Mouse (Mus musculus): ENCODE data around the gene Kif19a. TPM values are rescaled to one million over a fixed set of nuclear protein-coding genes. Genes with fewer than 3 reads are reported as not detected.

The Kif19a gene
- polyA plus RNA-seq, 1 experiment: 5.5 TPM

DNA sequence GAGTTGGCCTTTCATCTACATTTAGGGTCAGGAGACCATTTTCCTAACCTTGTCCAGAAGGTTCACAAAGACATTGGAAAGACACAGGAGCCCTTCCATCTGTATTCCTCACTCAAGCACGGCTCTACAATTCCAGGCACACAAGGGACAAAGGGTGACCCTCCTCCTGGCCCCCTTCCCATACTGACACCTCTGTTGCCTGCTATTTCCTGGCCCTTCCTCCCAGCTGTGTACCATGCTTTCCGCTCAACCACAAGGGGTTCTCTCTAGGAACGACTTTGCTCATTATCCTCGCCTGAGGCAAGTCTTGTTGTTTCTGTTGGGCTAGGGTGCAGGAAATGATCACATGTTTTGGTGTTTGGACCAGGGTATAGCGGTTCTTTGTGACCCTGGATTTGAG is 36.9 kb upstream of the Kif19a start:
- Histone ChIP-seq H3K4me3 (ENCODE audit: insufficient read depth, low read length) (no peak overlapping the region), H3K27ac (ENCODE audit: insufficient read depth, low read length) (no peak overlapping the region), H3K4me1 (ENCODE audit: control insufficient read depth, insufficient read depth, low read length) (peaks cover 3% of the 10 kb centered on the region)
- TF ChIP-seq CTCF (IDR thresholded peaks at IDR 0.05; ENCODE audit: extremely low read depth, insufficient read depth, low read length): no peak
- TF ChIP-seq POLR2A (IDR thresholded peaks at IDR 0.05; ENCODE audit: extremely low read depth, insufficient read depth, low read length): no peak

DNA sequence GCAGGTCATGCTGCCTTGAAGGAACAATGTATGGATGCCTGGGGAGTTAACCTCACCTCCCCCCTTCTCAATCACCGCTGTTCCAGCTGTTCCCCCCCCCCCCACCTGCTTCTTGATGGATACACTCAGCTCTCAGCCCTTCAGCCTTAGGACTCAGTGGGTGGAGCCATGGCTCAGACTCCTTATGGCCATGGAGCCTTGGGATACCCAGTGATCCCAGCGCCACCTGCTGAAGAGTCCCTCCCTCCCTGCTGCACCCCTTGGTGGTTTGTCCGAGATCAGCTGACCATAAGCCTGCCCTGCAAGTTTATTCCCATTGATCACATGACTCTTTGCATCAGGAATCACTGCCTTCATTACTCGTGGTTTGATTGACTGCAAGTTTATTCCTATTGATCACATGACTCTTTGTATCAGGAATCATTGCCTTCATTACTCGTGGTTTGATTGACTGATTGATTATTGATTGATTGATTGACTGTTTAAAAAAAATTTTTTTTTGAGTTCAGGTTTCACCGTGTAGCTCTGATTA is 35.3 kb upstream of the Kif19a start:
- Histone ChIP-seq H3K27ac (ENCODE audit: insufficient read depth, low read length) (no peak overlapping the region), H3K4me3 (ENCODE audit: insufficient read depth, low read length) (no peak overlapping the region), H3K4me1 (ENCODE audit: control insufficient read depth, insufficient read depth, low read length) (peaks cover 3% of the 10 kb centered on the region)
- no peak for TF ChIP-seq CTCF (IDR thresholded peaks at IDR 0.05; ENCODE audit: extremely low read depth, insufficient read depth, low read length)

DNA sequence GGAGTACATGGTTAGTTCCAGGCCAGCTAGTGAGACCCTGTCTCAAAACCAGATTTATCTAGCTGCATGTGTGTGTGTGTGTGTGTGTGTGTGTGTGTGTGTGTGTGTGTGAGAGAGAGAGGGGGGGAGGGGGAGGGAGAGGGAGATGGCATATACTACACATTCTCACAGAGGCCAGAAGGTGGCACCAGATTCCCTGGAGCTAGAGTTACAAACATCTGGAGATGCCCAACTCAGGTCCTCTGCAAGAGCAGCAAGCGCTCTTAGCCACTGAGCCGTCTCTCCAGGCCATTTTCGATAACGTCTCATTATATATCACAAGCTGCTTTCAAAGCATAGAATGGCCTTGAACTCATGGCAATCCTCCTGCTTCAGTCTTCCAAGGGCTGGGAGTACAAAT is 33.5 kb upstream of the Kif19a start:
- Histone ChIP-seq H3K4me3 (ENCODE audit: insufficient read depth, low read length) (no peak overlapping the region), H3K4me1 (ENCODE audit: control insufficient read depth, insufficient read depth, low read length) (peaks cover 3% of the 10 kb centered on the region), H3K27ac (ENCODE audit: insufficient read depth, low read length) (no peak overlapping the region)
- TF ChIP-seq POLR2A (IDR thresholded peaks at IDR 0.05; ENCODE audit: extremely low read depth, insufficient read depth, low read length) (no peak), CTCF (IDR thresholded peaks at IDR 0.05; ENCODE audit: extremely low read depth, insufficient read depth, low read length) (no peak)

DNA sequence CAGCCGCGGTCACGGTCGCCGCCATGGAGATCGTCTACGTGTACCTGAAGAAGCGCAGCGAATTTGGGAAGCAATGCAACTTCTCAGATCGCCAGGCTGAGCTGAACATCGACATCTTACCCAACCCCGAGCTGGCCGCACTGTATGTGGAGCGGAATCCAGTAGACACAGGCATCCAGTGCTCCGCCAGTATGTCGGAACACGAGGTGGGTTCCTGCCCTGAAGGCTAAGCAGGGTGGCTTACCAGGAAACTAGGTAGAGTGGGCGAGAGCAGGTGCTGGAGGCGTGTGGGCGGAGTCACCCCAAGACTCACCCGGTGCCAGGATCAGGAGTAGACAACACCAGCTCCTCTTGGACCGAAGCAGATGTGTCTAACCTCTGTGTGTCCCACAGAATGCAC is 32.3 kb upstream of the Kif19a start:
- TF ChIP-seq CTCF (IDR thresholded peaks at IDR 0.05; ENCODE audit: extremely low read depth, insufficient read depth, low read length) (no peak), POLR2A (IDR thresholded peaks at IDR 0.05; ENCODE audit: extremely low read depth, insufficient read depth, low read length) (no peak)
- H3K27ac ChIP-seq (ENCODE audit: insufficient read depth, low read length): no peak overlapping the region
- H3K4me1 ChIP-seq (ENCODE audit: control insufficient read depth, insufficient read depth, low read length): no peaks in the 10 kb centered on the region
- no peak overlapping the region for H3K4me3 ChIP-seq (ENCODE audit: insufficient read depth, low read length)

DNA sequence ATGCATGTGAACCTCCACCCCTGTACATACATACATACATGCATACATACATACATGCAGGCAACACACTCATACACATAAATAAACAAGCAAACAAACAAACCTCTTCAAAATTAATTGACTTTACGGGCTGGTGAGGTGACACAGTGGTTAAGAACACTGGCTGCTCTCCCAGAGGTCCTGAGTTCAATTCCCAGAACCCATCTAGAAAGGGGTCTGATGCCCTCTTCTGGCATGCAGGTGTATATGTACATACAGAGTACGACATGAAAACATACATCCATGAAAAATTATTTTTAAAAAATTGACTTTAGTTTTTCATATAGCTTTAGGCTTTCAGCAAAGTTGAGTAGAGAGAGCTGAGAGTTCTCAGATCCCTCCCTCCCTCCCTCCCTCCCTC is 29.1 kb upstream of the Kif19a start:
- no peak overlapping the region for H3K4me3 ChIP-seq (ENCODE audit: insufficient read depth, low read length)
- TF ChIP-seq POLR2A (IDR thresholded peaks at IDR 0.05; ENCODE audit: extremely low read depth, insufficient read depth, low read length) (no peak), CTCF (IDR thresholded peaks at IDR 0.05; ENCODE audit: extremely low read depth, insufficient read depth, low read length) (no peak)
- no peak overlapping the region for H3K27ac ChIP-seq (ENCODE audit: insufficient read depth, low read length)
- no peaks in the 10 kb centered on the region for H3K4me1 ChIP-seq (ENCODE audit: control insufficient read depth, insufficient read depth, low read length)

DNA sequence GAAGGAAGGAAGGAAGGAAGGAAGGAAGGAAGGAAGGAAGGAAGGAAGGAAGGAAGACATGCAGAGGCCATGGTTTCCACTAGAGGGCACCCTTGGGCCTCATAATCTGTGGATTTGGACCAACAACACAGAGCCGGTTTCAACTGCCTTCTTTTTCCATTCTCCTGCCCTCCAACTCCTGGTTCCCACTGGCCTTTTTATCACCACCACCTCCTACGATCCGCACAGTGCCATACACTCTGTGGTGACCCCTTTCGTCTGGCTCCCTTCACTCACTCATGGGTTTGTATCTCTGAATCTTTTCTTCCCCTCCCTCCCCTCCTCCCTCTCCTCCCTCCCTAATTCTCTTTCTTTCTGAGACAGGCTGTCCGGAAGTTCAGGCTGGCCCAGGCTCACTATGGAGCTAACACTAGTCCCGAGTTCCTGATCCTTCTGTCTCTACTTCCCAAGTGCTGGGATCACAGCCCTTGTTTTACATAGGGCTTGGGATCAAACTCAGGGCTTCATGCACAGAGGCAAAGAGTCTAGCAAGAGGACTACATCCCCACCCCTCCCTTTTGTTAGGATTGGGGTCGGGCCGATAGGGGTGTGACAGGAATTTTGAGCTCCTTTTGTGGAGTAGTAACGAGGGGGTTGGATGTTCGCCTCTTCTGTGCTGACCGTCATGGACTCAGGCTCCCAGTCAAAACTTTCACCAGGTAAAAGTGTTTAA is 28.1 kb upstream of the Kif19a start:
- H3K4me3 ChIP-seq (ENCODE audit: insufficient read depth, low read length): no peak overlapping the region
- no peaks in the 10 kb centered on the region for H3K4me1 ChIP-seq (ENCODE audit: control insufficient read depth, insufficient read depth, low read length)
- no peak overlapping the region for H3K27ac ChIP-seq (ENCODE audit: insufficient read depth, low read length)
- no peak for TF ChIP-seq POLR2A (IDR thresholded peaks at IDR 0.05; ENCODE audit: extremely low read depth, insufficient read depth, low read length)
- TF ChIP-seq CTCF (IDR thresholded peaks at IDR 0.05; ENCODE audit: extremely low read depth, insufficient read depth, low read length): peak; percentile 79

DNA sequence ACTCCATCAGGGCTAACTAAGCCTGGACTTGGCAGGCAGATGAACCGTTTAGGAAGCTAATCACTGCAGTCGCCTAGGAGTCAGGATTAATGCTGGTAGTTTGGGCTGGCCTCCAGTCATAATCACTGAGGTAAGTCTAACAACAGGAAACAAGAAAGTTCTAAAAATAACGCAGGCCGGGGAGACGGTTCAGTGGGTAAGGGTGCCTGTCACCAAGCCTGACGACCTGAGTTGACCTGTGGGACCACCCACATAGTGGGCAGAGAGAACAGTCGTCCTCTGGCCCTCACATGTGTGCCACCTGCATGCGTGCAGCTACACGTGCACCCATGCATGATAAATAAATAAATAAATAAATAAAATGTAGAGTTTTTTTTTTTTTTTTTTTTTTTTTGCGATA is 24.6 kb upstream of the Kif19a start:
- Histone ChIP-seq H3K4me3 (ENCODE audit: insufficient read depth, low read length) (no peak overlapping the region), H3K4me1 (ENCODE audit: control insufficient read depth, insufficient read depth, low read length) (no peaks in the 10 kb centered on the region), H3K27ac (ENCODE audit: insufficient read depth, low read length) (no peak overlapping the region)
- TF ChIP-seq POLR2A (IDR thresholded peaks at IDR 0.05; ENCODE audit: extremely low read depth, insufficient read depth, low read length) (no peak), CTCF (IDR thresholded peaks at IDR 0.05; ENCODE audit: extremely low read depth, insufficient read depth, low read length) (no peak)

DNA sequence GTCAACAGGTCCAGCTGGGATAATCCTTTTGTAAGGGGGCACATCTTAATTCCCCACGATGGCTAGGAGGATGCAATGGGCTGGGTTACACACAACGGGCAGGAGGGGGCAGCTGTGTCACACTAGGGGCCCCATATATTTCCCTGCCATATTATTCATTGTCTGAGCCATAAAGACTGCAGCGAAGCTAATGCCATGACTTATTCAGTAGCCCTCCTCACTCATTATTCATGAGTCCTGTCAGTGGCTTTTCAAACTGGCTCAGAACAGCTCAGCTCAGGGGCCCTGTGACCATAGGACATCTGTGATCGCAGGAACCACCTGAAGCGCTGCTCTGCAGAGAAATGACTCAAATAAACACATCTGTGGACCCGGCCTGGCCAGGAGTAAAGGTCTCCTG is 23.7 kb upstream of the Kif19a start:
- H3K27ac ChIP-seq (ENCODE audit: insufficient read depth, low read length): no peak overlapping the region
- no peak overlapping the region for H3K4me3 ChIP-seq (ENCODE audit: insufficient read depth, low read length)
- TF ChIP-seq CTCF (IDR thresholded peaks at IDR 0.05; ENCODE audit: extremely low read depth, insufficient read depth, low read length): no peak
- no peak for TF ChIP-seq POLR2A (IDR thresholded peaks at IDR 0.05; ENCODE audit: extremely low read depth, insufficient read depth, low read length)
- no peaks in the 10 kb centered on the region for H3K4me1 ChIP-seq (ENCODE audit: control insufficient read depth, insufficient read depth, low read length)

DNA sequence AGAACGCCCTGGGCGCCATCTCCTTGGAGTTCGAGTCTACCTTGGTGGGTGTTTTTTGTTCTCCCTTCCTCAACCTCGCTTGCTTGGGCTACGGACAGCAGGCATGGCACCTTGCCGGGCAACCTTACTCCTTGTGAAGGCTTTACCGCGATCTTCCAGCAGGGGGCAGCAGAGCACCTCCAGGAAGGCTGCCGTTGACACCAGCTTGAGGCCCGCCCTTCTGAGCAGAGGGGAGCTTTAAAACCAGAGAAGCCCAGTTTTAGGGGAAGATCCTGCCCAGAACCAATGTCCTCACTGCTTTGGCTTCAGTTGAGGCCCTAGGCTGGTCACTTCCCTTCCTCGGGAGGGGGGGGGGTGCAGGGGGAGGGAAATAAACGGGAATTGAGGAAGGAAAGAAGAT is 20.1 kb upstream of the Kif19a start:
- TF ChIP-seq POLR2A (IDR thresholded peaks at IDR 0.05; ENCODE audit: extremely low read depth, insufficient read depth, low read length): no peak
- TF ChIP-seq CTCF (IDR thresholded peaks at IDR 0.05; ENCODE audit: extremely low read depth, insufficient read depth, low read length): peak; percentile 96
- H3K4me3 ChIP-seq (ENCODE audit: insufficient read depth, low read length): no peak overlapping the region

DNA sequence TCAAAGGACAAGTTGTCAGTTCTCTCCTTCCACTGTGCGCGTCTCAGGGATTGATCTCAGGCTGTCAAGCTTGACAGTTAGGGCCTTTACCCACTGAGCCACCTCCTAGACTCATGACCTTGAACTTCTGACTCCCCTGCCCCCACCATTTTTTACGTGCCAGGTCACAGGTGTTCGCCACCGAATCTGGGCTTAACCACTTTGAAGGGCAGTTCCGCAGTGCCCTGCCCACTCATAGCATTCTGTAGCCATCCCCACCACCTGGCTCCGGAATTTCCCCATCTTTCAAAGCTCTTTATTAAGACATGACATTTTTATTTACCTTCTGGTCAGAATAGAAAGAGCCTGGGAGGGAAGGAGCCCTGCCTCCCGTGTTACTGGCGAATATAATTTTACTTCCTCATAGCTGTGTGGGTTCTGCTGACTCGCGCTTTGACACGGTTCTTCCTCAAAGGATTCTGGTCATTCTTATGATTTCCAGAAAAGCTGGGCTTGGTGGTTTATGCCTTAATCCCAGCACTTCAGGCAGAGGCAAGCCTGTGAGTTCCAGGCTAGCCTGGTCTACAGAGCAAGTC is 17.5 kb upstream of the Kif19a start:
- no peaks in the 10 kb centered on the region for H3K4me1 ChIP-seq (ENCODE audit: control insufficient read depth, insufficient read depth, low read length)
- TF ChIP-seq CTCF (IDR thresholded peaks at IDR 0.05; ENCODE audit: extremely low read depth, insufficient read depth, low read length): no peak
- TF ChIP-seq POLR2A (IDR thresholded peaks at IDR 0.05; ENCODE audit: extremely low read depth, insufficient read depth, low read length): no peak
- no peak overlapping the region for H3K4me3 ChIP-seq (ENCODE audit: insufficient read depth, low read length)
- no peak overlapping the region for H3K27ac ChIP-seq (ENCODE audit: insufficient read depth, low read length)

More for the DNA sequence above, 20.1 kb upstream of the Kif19a start:
- H3K27ac ChIP-seq (ENCODE audit: insufficient read depth, low read length): no peak overlapping the region
- H3K4me1 ChIP-seq (ENCODE audit: control insufficient read depth, insufficient read depth, low read length): no peaks in the 10 kb centered on the region
